Mouse (Mus musculus) spleen, adult 12 weeks (tissue): ENCODE results near the gene Gm12394.
"Not testable (repeated sequence)": the region's sequence is repeated elsewhere in the genome, so short reads cannot be mapped to it uniquely, and the experiment has no call there.

Experiments used
- DNase-seq: peaks from one replicate; pipeline ENCODE4 v3.0.0; 2022; ENCODE audit warnings: low spot score

Gene Gm12394

DNA sequence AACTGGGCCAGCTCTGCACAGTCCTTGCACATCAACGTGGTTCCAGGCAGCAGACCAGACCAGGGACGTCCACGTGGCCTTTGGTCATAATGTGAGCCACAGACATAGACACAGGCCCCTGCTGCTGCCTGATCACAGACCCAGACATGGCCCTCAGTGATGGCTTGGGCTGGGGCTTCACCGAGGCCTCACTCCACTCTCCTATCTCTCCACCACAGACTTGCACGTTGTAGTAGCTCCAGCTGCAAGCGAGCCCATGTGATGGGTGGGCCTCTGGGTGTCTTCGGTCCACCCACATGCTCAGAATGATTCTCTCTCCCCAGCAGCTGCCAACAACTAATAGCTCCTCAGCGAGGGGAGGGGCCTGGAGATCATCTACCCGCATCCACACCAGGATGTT, 3.9 kb upstream of the Gm12394 start:
- DNase-seq, result peak; percentile 62

DNA sequence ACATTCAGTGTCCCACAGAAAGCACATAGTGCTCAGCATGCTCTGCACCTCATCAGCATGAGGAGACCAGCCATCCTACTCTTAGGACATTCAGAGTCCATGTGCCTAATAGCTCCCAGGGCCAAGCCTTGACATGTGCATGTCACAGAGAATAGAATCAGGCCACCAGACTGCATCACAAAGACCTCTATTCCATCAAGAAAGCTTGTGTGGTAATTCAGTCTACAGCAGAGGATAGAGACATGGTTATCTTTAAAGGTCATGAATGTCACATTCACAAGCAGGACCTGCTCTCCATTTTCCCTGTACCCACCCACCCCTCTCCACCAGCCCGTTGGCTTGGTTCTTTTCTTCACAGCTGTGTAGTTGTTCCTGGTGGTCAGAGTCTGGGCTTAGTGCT, 2.8 kb downstream of the Gm12394 start, which contains the start of gene Fam205a1:
Gene Fam205a1 (minus strand): TSS at position 101 of the 400 bp plus-strand sequence.
- DNase-seq, result not testable (repeated sequence)

DNA sequence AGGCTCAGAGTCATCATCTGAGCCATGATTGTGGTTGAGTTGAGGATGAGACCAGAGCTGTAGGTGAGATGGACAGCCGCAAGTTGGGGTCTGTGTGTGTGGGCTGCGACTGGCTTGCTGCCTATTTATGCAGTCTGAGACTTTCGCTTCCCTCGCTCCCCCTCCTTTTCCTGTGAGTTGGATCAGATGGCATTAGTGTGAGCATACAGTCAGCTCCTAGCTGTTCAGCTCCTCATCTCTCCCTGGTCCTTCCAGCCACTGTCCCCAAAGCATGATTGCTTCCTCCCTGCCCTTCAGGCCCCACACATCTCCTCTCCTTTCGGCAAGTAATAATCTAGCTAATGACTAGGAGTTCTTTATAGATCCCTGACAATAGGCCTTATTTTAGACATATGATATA, 82.7 kb downstream of the Gm12394 start, which contains the start of gene Ccl21a:
Gene Ccl21a (minus strand): TSS at position 101 of the 400 bp plus-strand sequence.
- not testable (repeated sequence) for DNase-seq

DNA sequence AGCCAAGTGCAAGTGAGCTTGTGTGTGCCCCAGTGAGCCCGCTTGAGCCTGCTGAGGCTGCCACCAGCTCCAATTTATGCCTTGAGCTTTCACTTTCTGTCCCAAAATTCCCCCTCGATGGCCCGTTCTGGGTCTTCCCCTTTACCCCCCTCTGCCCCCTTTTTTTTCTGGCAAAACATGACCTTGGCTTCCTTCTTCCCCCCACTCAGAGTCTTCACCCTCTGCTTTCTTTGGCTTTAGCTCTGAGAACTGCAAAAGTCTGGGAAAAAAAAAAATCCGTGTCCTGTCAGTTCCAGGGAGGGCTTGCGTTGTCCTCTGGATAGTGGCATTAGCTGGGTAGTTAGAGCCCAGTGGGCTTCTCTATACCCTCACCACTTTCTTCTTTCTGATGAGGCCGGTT, 100.1 kb downstream of the Gm12394 start, which contains the start of gene Ccl19:
Gene Ccl19 (minus strand): TSS at position 101 of the 400 bp plus-strand sequence.
- not testable (repeated sequence) for DNase-seq

DNA sequence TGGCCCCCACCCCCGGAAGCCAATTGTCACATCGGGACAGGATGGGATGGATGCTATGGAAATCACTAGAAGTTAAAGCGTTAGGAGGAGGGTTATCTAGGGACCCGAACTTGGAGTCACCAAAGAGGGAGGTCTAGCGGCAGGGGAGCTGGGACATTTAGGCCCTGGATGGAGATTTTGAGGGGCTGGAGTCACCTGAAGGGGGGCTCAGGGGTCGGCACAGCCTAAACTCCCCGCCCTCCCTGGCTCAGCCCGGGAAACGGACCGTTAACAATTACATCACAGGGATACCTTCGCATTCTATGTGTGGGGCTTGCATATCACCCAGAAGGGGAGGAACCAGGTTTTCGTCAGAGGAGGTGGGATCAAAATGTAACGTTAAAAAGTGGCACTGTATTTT, 121.3 kb downstream of the Gm12394 start, which contains the start of gene 4930578G10Rik:
Gene 4930578G10Rik (plus strand): TSS at position 301 of the 400 bp plus-strand sequence.
- DNase-seq, result not testable (repeated sequence)
